Mouse (Mus musculus) heart, postnatal 0 days (tissue): ENCODE data around the gene Ankrd44.

Experiments
- CTCF ChIP-seq: IDR thresholded peaks from 2 replicates; pipeline ENCODE4 v1.5.1; 2016; ENCODE audit warnings: antibody characterized with exemption, control low read depth, low read depth
- EP300 ChIP-seq: IDR thresholded peaks from 2 replicates; pipeline ENCODE4 v1.6.1; 2016; ENCODE audit warnings: antibody characterized with exemption, low read depth

DNA sequence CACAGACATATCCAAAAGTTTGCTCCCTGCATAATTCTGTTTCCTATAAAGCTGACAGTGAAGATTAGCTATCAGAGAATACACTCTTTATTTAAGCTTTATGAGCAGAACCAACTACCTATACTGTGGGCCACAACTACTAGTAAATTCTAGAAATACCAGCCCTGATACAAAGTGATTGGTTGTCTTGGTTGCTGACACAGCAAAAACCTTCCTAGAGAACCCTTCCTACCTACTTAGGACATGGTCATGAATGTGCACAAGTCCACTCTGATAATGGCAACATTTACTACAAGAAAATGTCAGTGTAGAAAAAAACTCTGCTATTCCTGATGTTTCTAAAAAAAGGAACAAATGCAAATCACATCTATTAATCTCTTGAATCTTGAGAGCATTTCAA lies 234.4 kb downstream of the Ankrd44 start:
- TF ChIP-seq CTCF, result no peak
- TF ChIP-seq EP300, result no peak
